Mouse (Mus musculus) stomach, embryonic 16.5 days (tissue): ENCODE data around the gene 1110032F04Rik. TPM values are rescaled to one million over a fixed set of nuclear protein-coding genes. Genes with fewer than 3 reads are reported as not detected.
A peak's percentile ranks its signal among the peaks of the same experiment; 100 is the strongest.

Experiments used
- ATAC-seq: fragments of 200-750 bp; cut with Nextera tagmentation; 2 replicates; pipeline ENCODE4 v1.8.0; 2017; ENCODE audit warnings: moderate number of reproducible peaks, moderate TSS enrichment; ENCODE audit not compliant: insufficient read depth, low FRiP score
- H3K27ac ChIP-seq: fragments of 300-500 bp; sonication (generic); 2 replicates; pipeline ENCODE4 v1.5.1; 2014; ENCODE audit warnings: low read length
- H3K27me3 ChIP-seq: fragments of 300-500 bp; sonication (generic); 2 replicates; pipeline ENCODE4 v1.6.1; 2014; ENCODE audit warnings: low read length, control low read depth, mixed read lengths; ENCODE audit not compliant: control insufficient read depth, insufficient read depth
- H3K36me3 ChIP-seq: fragments of 300-500 bp; sonication (generic); 2 replicates; pipeline ENCODE4 v1.6.1; 2014; ENCODE audit warnings: low read length; ENCODE audit not compliant: control insufficient read depth, insufficient read depth
- H3K4me1 ChIP-seq: fragments of 300-500 bp; sonication (generic); 2 replicates; pipeline ENCODE4 v1.6.1; 2014; ENCODE audit warnings: low read length, control low read depth, mixed read lengths; ENCODE audit not compliant: control insufficient read depth, insufficient read depth
- H3K4me2 ChIP-seq: fragments of 300-500 bp; sonication (generic); 2 replicates; pipeline ENCODE4 v1.6.1; 2014; ENCODE audit warnings: low read depth, low read length, mixed read lengths
- H3K4me3 ChIP-seq: fragments of 300-500 bp; sonication (generic); replicated peaks from 2 replicates; pipeline ENCODE4 v1.5.1; 2014; ENCODE audit warnings: mild to moderate bottlenecking, low read length
- H3K9ac ChIP-seq: fragments of 300-500 bp; sonication (generic); 2 replicates; pipeline ENCODE4 v1.6.1; 2014; ENCODE audit warnings: low read length
- H3K9me3 ChIP-seq: fragments of 300-500 bp; sonication (generic); replicated peaks from 2 replicates; pipeline ENCODE4 v1.6.1; 2016; ENCODE audit warnings: low read length, control low read depth; ENCODE audit not compliant: control insufficient read depth
- WGBS: fragments of 180-500 bp; shearing (Covaris S2); extraction: QIAGEN DNeasy Blood & Tissue Kit; methylation state at CpG from one replicate; pipeline ENCODE4 v1.1.7; 2014; 5-methylcytosine and 5-hydroxymethylcytosine counted together
- polyA plus RNA-seq: library from polyadenylated mRNA; unstranded; fragments of >200 nt; fragmentation: Nextera tagmentation; extraction: Ambion mirVana; gene quantifications from 2 replicates; pipeline ENCODE4 v1.2.1, GENCODE M21; 2015

Gene 1110032F04Rik
- polyA plus RNA-seq = 0.34 TPM in 1 of 2 replicates, not detected in the other

DNA sequence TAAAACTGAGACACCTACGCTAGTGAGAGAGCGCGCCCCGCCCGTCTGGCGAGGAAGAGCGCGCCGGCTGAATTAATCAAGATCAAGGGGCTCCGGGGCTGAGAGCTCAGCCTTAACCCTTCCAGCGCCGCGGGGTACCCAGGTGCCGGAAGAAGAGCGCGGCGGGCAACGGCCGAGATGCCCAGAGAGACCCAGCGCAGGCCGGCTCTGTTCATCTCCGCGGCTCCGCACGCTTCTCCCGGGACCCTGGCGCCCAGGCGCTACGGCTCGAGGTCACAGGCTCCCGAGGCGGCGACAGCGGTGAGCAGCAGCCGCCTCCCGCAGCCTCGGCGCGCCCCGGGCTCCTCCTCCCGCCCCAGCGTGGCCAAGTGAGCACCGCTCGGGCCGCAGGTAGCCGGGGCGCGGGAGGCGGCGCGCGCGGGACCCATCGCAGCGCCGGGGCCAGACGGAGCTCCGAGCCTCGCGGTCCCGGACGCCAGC is at the start of gene 1110032F04Rik:
TSS of gene 1110032F04Rik (plus strand) at position 376 of the 480 bp plus-strand sequence.
- no peaks in the 10 kb centered on the region for H3K9me3 ChIP-seq
- H3K36me3 ChIP-seq = no peaks in the 10 kb centered on the region
- peak; percentile 65; the same call in 1 of the 2 replicates for ATAC-seq
- H3K9ac ChIP-seq = peak within 1 kb of the TSS; percentile 70
- peaks cover 14% of the 10 kb centered on the region for H3K4me1 ChIP-seq
- peak within 1 kb of the TSS; percentile 100 for H3K4me2 ChIP-seq
- H3K27me3 ChIP-seq = peaks cover 31% of the 10 kb centered on the region
- peak within 1 kb of the TSS; percentile 64 for H3K4me3 ChIP-seq
- WGBS = under 1% methylated on average over 60 of the region's 62 CpGs
- no peak within 1 kb of the TSS for H3K27ac ChIP-seq

DNA sequence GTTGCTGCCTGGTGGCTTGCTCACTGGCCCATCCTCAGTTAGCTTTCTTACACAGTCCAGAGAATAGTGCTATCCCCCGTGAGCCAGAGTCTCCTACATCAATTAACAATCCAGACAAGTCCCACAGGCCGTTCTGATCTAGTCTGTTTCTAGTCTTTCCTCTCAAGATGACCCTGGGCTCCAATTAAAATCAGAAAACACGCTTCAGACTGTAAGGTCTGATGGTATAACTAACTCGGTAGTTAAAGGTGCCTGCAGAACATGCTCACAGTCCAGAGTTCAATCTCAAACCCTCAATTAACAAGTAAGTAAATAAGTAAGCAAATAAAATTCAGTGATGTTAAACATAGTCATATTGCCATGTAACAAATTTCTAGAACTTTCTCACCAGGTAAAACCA is 48.0 kb upstream of the 1110032F04Rik start:
- Histone ChIP-seq H3K9ac (no peak overlapping the region), H3K9me3 (no peaks in the 10 kb centered on the region), H3K27ac (no peak overlapping the region), H3K4me2 (no peak overlapping the region), H3K4me1 (no peaks in the 10 kb centered on the region), H3K4me3 (no peak overlapping the region), H3K36me3 (no peaks in the 10 kb centered on the region), H3K27me3 (no peaks in the 10 kb centered on the region)
- no peak for ATAC-seq
- 66% methylated on average over 4 of the region's 4 CpGs for WGBS

DNA sequence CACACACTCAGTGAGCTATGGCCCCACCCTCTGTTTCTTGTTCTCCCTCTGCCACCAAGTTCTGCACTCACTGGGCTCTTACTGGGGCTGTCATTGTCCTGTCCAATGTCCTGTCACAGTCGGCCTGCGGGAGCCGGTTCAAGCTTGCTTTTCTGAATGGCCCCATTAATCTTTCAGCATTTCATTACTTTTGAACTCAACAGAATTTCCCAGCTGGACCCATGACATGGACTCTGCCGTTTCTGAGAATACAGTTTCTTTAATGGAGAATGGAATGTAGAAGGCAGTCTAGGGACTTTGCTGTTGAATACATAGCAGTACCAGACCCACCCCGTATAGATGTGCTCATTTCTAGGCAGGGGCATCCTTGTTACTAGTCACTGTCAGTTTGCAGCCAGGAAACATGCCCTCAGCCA is 47.5 kb upstream of the 1110032F04Rik start:
- Histone ChIP-seq H3K4me2 (no peak overlapping the region), H3K4me1 (no peaks in the 10 kb centered on the region), H3K9me3 (no peaks in the 10 kb centered on the region), H3K27ac (no peak overlapping the region), H3K4me3 (no peak overlapping the region), H3K27me3 (no peaks in the 10 kb centered on the region), H3K36me3 (no peaks in the 10 kb centered on the region), H3K9ac (no peak overlapping the region)
- 42% methylated on average over 5 of the region's 5 CpGs for WGBS
- ATAC-seq = no peak

DNA sequence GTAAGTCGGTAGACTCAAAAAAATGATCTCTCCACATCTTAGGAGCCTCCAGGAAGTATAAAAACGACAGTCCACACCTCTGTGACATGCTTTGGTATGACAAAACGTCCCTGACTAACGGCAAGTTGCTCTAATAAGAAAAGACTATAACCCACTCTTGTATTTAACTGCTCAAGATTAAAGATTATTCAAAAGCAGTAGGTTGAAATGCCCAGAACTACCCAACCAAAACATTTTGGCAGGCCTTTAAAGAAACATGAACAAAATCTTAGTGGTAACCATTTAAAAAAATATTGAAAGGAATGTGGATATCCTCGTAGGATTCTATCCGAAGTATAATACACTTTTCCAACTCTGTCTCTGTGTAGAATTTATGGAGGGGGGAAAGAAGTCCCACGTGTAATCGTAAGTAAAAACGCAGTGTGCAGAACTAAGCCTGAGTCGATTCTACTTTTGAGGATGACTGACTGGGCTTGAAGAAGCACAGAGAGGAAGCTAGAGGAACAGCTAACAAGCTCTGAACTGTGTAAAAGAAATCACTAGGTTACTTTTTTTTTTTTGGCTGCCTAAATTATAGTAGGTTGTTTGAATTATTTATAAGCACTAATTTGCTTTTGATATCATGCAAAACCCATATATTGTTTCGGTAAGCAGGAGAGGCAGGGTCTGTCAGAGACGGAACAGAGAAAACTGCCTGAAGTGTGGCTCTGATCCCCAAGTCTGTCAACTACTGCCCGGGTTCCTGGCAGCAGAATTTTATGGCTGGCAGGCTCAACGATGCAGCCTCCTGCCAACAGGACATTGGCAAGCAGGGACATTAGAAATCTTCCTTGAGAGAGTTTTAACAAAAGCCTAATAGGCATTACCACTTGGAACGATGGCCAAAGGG is 45.3 kb upstream of the 1110032F04Rik start:
- no peaks in the 10 kb centered on the region for H3K27me3 ChIP-seq
- no peak overlapping the region for H3K4me3 ChIP-seq
- no peaks in the 10 kb centered on the region for H3K36me3 ChIP-seq
- H3K4me2 ChIP-seq = no peak overlapping the region
- no peak for ATAC-seq
- WGBS = 62% methylated on average over 15 of the region's 15 CpGs
- no peaks in the 10 kb centered on the region for H3K9me3 ChIP-seq
- no peak overlapping the region for H3K27ac ChIP-seq
- no peaks in the 10 kb centered on the region for H3K4me1 ChIP-seq
- H3K9ac ChIP-seq = no peak overlapping the region

DNA sequence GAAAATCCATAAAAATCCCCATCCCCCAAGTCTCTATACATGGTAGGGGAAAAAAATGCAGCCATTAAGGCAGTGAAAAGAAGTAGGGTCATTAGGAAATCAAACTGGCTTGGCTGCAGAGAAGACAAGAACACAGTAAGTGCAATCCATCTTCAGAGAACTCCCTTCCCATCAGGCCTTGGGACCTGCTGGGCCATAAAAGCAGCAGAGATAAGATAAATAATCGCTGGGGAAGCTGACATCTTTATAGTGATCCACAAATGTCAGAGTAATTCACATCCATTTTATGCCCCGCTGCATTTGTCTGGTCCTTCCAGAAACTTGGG is 44.7 kb upstream of the 1110032F04Rik start:
- H3K27me3 ChIP-seq = no peaks in the 10 kb centered on the region
- ATAC-seq = no peak
- H3K36me3 ChIP-seq = no peaks in the 10 kb centered on the region
- no peak overlapping the region for H3K9ac ChIP-seq
- no peak overlapping the region for H3K4me2 ChIP-seq
- WGBS = 30% methylated on average over 2 of the region's 2 CpGs
- no peaks in the 10 kb centered on the region for H3K4me1 ChIP-seq
- no peak overlapping the region for H3K4me3 ChIP-seq
- H3K9me3 ChIP-seq = no peaks in the 10 kb centered on the region
- H3K27ac ChIP-seq = no peak overlapping the region

DNA sequence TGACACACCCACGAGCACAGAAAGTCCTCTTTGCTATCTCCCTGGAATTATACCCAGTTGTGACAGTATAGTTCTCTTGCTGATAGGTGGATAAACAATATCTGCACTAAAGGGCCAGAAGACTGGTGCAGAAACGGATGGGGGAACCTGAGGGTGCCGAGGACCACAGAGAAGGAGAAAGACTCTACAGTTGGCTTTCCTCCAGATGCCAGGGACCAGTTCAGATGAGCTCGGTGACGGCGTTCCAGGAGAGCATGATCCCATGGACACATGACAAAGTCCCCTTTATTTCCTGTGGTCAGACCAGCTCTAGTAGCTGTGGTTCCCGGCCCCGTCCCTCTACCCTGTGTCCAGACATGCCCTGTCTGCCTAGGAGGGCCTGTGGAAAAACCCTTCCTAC is 44.2 kb upstream of the 1110032F04Rik start:
- 64% methylated on average over 8 of the region's 8 CpGs for WGBS
- no peaks in the 10 kb centered on the region for H3K36me3 ChIP-seq
- no peak for ATAC-seq
- no peak overlapping the region for H3K4me3 ChIP-seq
- no peak overlapping the region for H3K9ac ChIP-seq
- no peak overlapping the region for H3K27ac ChIP-seq
- H3K9me3 ChIP-seq = no peaks in the 10 kb centered on the region
- H3K4me2 ChIP-seq = no peak overlapping the region
- no peaks in the 10 kb centered on the region for H3K4me1 ChIP-seq
- H3K27me3 ChIP-seq = no peaks in the 10 kb centered on the region

DNA sequence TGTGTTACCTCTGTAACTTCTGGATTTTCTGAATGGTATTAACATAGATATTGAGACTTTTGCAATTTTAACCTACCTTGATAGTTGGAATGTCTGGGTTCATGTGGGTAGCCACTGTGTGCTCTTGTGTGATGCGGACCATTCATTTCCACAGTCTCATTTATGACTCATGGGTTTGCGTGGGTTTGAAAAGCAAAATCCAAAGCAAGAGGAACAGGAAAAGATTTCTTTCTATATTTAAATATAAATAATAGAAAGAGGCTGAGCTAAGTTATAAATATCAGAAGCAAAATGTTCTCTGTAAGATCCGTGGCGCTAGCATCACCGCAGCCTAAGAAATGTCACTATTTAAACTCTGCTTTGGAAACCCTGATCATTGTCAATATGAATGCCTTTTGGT is 41.7 kb upstream of the 1110032F04Rik start:
- Histone ChIP-seq H3K9ac (no peak overlapping the region), H3K4me2 (no peak overlapping the region), H3K36me3 (no peaks in the 10 kb centered on the region), H3K27ac (no peak overlapping the region), H3K27me3 (no peaks in the 10 kb centered on the region), H3K9me3 (no peaks in the 10 kb centered on the region), H3K4me3 (no peak overlapping the region), H3K4me1 (no peaks in the 10 kb centered on the region)
- 73% methylated on average over 5 of the region's 5 CpGs for WGBS
- ATAC-seq = no peak

DNA sequence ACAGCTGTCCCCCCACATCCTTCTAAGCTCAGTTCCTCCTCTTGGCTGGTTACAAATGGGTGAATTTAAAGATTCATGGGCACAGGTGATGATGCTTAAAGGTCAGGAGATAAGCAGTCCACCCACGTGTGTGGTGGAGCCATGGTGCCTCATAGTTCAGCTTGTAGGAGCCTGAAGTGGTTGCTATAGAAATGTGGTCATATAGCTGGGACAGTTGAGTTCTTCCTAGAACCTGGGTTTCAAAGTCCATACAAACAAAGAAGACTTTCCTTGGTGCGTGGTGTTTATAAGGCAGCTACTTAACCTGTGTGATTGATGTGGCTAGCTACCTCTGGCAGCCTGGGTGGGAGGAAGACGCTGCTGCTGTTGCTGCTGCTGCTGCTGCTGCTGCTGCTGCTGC is 39.4 kb upstream of the 1110032F04Rik start:
- Histone ChIP-seq H3K4me1 (no peaks in the 10 kb centered on the region), H3K27ac (no peak overlapping the region), H3K27me3 (no peaks in the 10 kb centered on the region), H3K36me3 (no peaks in the 10 kb centered on the region), H3K4me2 (no peak overlapping the region), H3K9ac (no peak overlapping the region), H3K4me3 (no peak overlapping the region), H3K9me3 (no peaks in the 10 kb centered on the region)
- 54% methylated on average over 3 of the region's 3 CpGs for WGBS
- ATAC-seq = no peak

DNA sequence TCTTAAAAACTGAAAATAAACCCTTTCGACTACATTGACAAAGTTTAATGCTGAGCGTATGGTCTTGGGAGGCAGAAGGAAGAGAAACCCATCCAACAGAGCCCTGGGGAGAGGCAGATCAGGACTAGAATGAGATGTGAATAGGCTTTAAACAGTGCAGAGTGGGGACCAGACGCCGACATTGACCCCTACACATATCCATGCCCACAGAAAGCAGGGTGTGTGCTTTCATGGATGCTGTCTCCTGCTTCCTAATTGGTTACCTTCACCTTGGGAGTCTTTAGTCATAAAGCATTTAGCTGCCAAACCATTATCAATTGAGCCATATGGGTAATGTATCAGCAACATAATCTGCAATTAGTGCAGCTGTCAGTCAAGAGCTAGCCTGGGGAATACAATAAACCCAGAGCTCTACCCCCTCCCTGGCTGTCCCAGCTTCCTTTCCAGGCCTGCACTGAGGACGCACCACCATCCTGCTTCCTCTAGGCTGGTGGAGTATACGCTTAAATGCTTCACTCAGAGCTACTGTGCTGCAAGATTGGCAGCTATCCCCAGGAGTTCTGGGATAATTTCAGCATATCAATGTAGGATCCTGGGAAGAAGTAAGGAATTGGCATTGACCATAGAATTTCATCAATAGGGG is 32.4 kb upstream of the 1110032F04Rik start:
- ATAC-seq = no peak
- H3K9me3 ChIP-seq = no peaks in the 10 kb centered on the region
- H3K36me3 ChIP-seq = no peaks in the 10 kb centered on the region
- 83% methylated on average over 6 of the region's 6 CpGs for WGBS
- no peak overlapping the region for H3K27ac ChIP-seq
- no peak overlapping the region for H3K4me3 ChIP-seq
- no peak overlapping the region for H3K4me2 ChIP-seq
- no peak overlapping the region for H3K9ac ChIP-seq
- H3K4me1 ChIP-seq = no peaks in the 10 kb centered on the region
- H3K27me3 ChIP-seq = no peaks in the 10 kb centered on the region
